Mouse (Mus musculus) heart, adult 2 months (tissue): Measurements from ENCODE around the gene Baz2a. TPM values are rescaled to one million over a fixed set of nuclear protein-coding genes. Genes with fewer than 3 reads are reported as not detected.

Experiments used
- DNase-seq, 2 experiments: peaks; one replicate each; pipeline ENCODE4 v3.0.0; 2021
- H3K27ac ChIP-seq: fragments of 200-600 bp; 2 replicates; pipeline ENCODE4 v1.8.1; 2022
- H3K27me3 ChIP-seq: fragments of 200-500 bp; 2 replicates; pipeline ENCODE4 v1.6.1; 2012; ENCODE audit warnings: mild to moderate bottlenecking, low read length, inconsistent platforms, mixed read lengths; ENCODE audit not compliant: control insufficient read depth, insufficient read depth
- H3K36me3 ChIP-seq: fragments of 200-500 bp; 2 replicates; pipeline ENCODE4 v1.6.1; 2012; ENCODE audit warnings: low read length, inconsistent platforms; ENCODE audit not compliant: control insufficient read depth, insufficient read depth
- H3K4me1 ChIP-seq: fragments of 200-500 bp; 2 replicates; pipeline ENCODE4 v1.6.1; 2011; ENCODE audit warnings: low read length; ENCODE audit not compliant: control insufficient read depth, insufficient read depth
- H3K4me3 ChIP-seq: fragments of 200-600 bp; 2 replicates; pipeline ENCODE4 v1.8.1; 2022
- H3K79me2 ChIP-seq: fragments of 200-500 bp; replicated peaks from 2 replicates; pipeline ENCODE4 v1.6.1; 2012; ENCODE audit warnings: mild to moderate bottlenecking, inconsistent platforms, low read length, moderate library complexity, mixed read lengths; ENCODE audit not compliant: control insufficient read depth, insufficient read depth
- H3K9ac ChIP-seq: fragments of 200-500 bp; 2 replicates; pipeline ENCODE4 v1.6.1; 2012; ENCODE audit warnings: low read depth, mild to moderate bottlenecking, control low read depth, inconsistent platforms, low read length, mixed read lengths
- CTCF ChIP-seq: fragments of 200-600 bp; IDR thresholded peaks from 2 replicates; pipeline ENCODE4 v1.8.1; 2022; ENCODE audit warnings: antibody characterized with exemption, mild to moderate bottlenecking, moderate library complexity
- EP300 ChIP-seq: fragments of 200-500 bp; IDR thresholded peaks from 2 replicates; pipeline ENCODE4 v1.6.1; 2011; ENCODE audit warnings: low read depth, low read length, control low read depth; ENCODE audit not compliant: insufficient read depth
- POLR2A ChIP-seq: fragments of 200-500 bp; IDR thresholded peaks from 2 replicates; pipeline ENCODE4 v1.6.1; 2011; ENCODE audit warnings: mild to moderate bottlenecking, low read depth, low read length, control low read depth; ENCODE audit not compliant: insufficient read depth
- WGBS: fragments of 180-500 bp; shearing (Covaris S2); methylation state at CpG from one replicate; pipeline ENCODE4 v1.1.7; 2018; 5-methylcytosine and 5-hydroxymethylcytosine counted together
- intact Hi-C: fragments of 180-260 bp; cut with DNase I; formaldehyde crosslinking; loops from one replicate; pipeline ENCODE4 v1.15.1; 2025
- polyA plus RNA-seq: library from polyadenylated mRNA; depleted of rRNA; stranded (reverse); fragments of >200 nt; gene quantifications from 2 replicates; pipeline ENCODE4 v1.2.3, GENCODE M21; 2012
- total RNA-seq, 2 experiments: library from RNA; stranded (reverse); gene quantifications; 2 replicates each; pipeline ENCODE4 v1.2.3; 2021

Baz2a gene
- total and polyA plus RNA-seq, 3 experiments = 15.5 to 22.4 (median 18.4) TPM

GRCm38 (mm10) chr10:128089842-128090241, 1.5 kb upstream of the Baz2a start:
- no peak for DNase-seq
- Histone ChIP-seq H3K9ac (no peak overlapping the region), H3K4me1 (peaks cover 8% of the 10 kb centered on the region), H3K27ac (no peak overlapping the region), H3K4me3 (no peak overlapping the region), H3K79me2 (peaks cover 2% of the 10 kb centered on the region; the same call in 1 of the 2 replicates), H3K27me3 (no peaks in the 10 kb centered on the region), H3K36me3 (peaks cover 50% of the 10 kb centered on the region)
- WGBS = 27% methylated on average over 5 of the region's 5 CpGs
- intact Hi-C loops = loop anchor here (1.0 to 10.0 kb wide), 2 partner anchors 31 to 405 kb away; partner anchors contain the start of genes Myl6 and Myl6b
- TF ChIP-seq POLR2A (no peak; the same call in 1 of the 2 replicates), EP300 (no peak), CTCF (no peak)

- DNase-seq = peak; percentile 88 to 91
- no peaks in the 10 kb centered on the region for H3K79me2 ChIP-seq
- peak overlapping the region; percentile 59 for H3K9ac ChIP-seq
- H3K4me1 ChIP-seq = peaks cover 6% of the 10 kb centered on the region
- no peaks in the 10 kb centered on the region for H3K27me3 ChIP-seq
- intact Hi-C loops = loop anchor here (1.0 to 10.0 kb wide), 2 partner anchors 32 to 404 kb away; partner anchors contain the start of genes Myl6 and Myl6b
- peak overlapping the region; percentile 81 for H3K4me3 ChIP-seq
- peaks cover 40% of the 10 kb centered on the region for H3K36me3 ChIP-seq
- peak; percentile 69 for TF ChIP-seq POLR2A
- TF ChIP-seq EP300 = peak; percentile 94
- TF ChIP-seq CTCF = peak; percentile 83
- peak overlapping the region; percentile 91 for H3K27ac ChIP-seq
- WGBS = 4% methylated on average over 14 of the region's 14 CpGs
Observed at GRCm38 (mm10) chr10:128090651-128091563, 470 bp upstream of the Baz2a start.

- Histone ChIP-seq H3K4me3 (peak overlapping the region; percentile 81), H3K79me2 (0 out of 2 replicates have a peak, but pooled peaks cover 4% of the 10 kb centered on the region), H3K27ac (peak overlapping the region; percentile 91), H3K9ac (peak overlapping the region; percentile 96), H3K4me1 (peaks cover 7% of the 10 kb centered on the region), H3K36me3 (peaks cover 25% of the 10 kb centered on the region), H3K27me3 (no peaks in the 10 kb centered on the region)
- peak; percentile 89 to 90 for DNase-seq
- intact Hi-C loops = loop anchor here (2.0 to 10.0 kb wide), 2 partner anchors 94 to 402 kb away; partner anchors contain the start of genes Myl6 and Myl6b
- TF ChIP-seq EP300 (0 out of 2 replicates have a peak, but pooled peaks have one; percentile 6), POLR2A (peak; percentile 43), CTCF (peak; percentile 61)
- WGBS = 2% methylated on average over 82 of the region's 88 CpGs
Observed at GRCm38 (mm10) chr10:128092506-128093495, 1.4 kb downstream of the Baz2a start.

GRCm38 (mm10) chr10:128093496-128094294, 2.3 kb downstream of the Baz2a start:
- Histone ChIP-seq H3K79me2 (0 out of 2 replicates have a peak, but pooled peaks cover 4% of the 10 kb centered on the region), H3K27me3 (no peaks in the 10 kb centered on the region), H3K4me3 (peak overlapping the region; percentile 81), H3K36me3 (peaks cover 18% of the 10 kb centered on the region), H3K9ac (peak overlapping the region; percentile 96), H3K4me1 (peaks cover 7% of the 10 kb centered on the region), H3K27ac (peak overlapping the region; percentile 91)
- 23% methylated on average over 13 of the region's 13 CpGs for WGBS
- peak; percentile 41 to 48 for DNase-seq
- 0 out of 2 replicates have a peak, but pooled peaks have one; percentile 1 for TF ChIP-seq EP300
- no peak for TF ChIP-seq POLR2A
- TF ChIP-seq CTCF = no peak
- intact Hi-C loops = loop anchor here (2.0 to 10.0 kb wide), 2 partner anchors 93 to 401 kb away; partner anchors contain the start of genes Myl6 and Myl6b
